Mouse (Mus musculus) heart, embryonic 11.5 days (tissue): Measurements from ENCODE around the gene Pkn1. TPM values are rescaled to one million over a fixed set of nuclear protein-coding genes. Genes with fewer than 3 reads are reported as not detected.

ENCODE experiments used
- ATAC-seq: fragments of 200-750 bp; cut with Nextera tagmentation; replicated peaks from 2 replicates; pipeline ENCODE4 v1.8.0; 2017; ENCODE audit warnings: moderate library complexity; ENCODE audit not compliant: insufficient number of reproducible peaks, low FRiP score, low TSS enrichment
- H3K27ac ChIP-seq: fragments of 300-500 bp; sonication (generic); 2 replicates; pipeline ENCODE4 v1.5.1; 2014; ENCODE audit warnings: mild to moderate bottlenecking, low read depth, low read length
- H3K27me3 ChIP-seq: fragments of 300-500 bp; sonication (generic); 2 replicates; pipeline ENCODE4 v1.6.1; 2014; ENCODE audit warnings: mild to moderate bottlenecking, low read length, mixed read lengths; ENCODE audit not compliant: control insufficient read depth, insufficient read depth
- H3K36me3 ChIP-seq: fragments of 300-500 bp; sonication (generic); 2 replicates; pipeline ENCODE4 v1.6.1; 2014; ENCODE audit warnings: mild to moderate bottlenecking, low read length, moderate library complexity, mixed read lengths; ENCODE audit not compliant: control insufficient read depth, insufficient read depth
- H3K4me1 ChIP-seq: fragments of 300-500 bp; sonication (generic); 2 replicates; pipeline ENCODE4 v1.6.1; 2014; ENCODE audit warnings: low read length; ENCODE audit not compliant: control insufficient read depth, insufficient read depth
- H3K4me2 ChIP-seq: fragments of 300-500 bp; sonication (generic); 2 replicates; pipeline ENCODE4 v1.6.1; 2014; ENCODE audit warnings: mild to moderate bottlenecking, moderate library complexity
- H3K4me3 ChIP-seq: fragments of 300-500 bp; sonication (generic); 2 replicates; pipeline ENCODE4 v1.5.1; 2014; ENCODE audit warnings: low read depth, low read length
- H3K9ac ChIP-seq: fragments of 300-500 bp; sonication (generic); 2 replicates; pipeline ENCODE4 v1.6.1; 2014; ENCODE audit warnings: mild to moderate bottlenecking, low read depth, low read length, moderate library complexity
- H3K9me3 ChIP-seq: fragments of 300-500 bp; sonication (generic); replicated peaks from 2 replicates; pipeline ENCODE4 v1.6.1; 2016; ENCODE audit warnings: low read length; ENCODE audit not compliant: control insufficient read depth
- WGBS: fragments of 180-500 bp; shearing (Covaris S2); extraction: QIAGEN DNeasy Blood & Tissue Kit; methylation state at CpG from one replicate; pipeline ENCODE4 v1.1.7; 2014; ENCODE audit not compliant: insufficient replicate concordance; 5-methylcytosine and 5-hydroxymethylcytosine counted together
- polyA plus RNA-seq: library from polyadenylated mRNA; unstranded; fragments of >200 nt; fragmentation: Nextera tagmentation; extraction: Ambion mirVana; gene quantifications from 2 replicates; pipeline ENCODE4 v1.2.1, GENCODE M21; 2014

Gene Pkn1
- polyA plus RNA-seq, 1 experiment from 2014 or later, result 17.0 TPM

GRCm38 (mm10) chr8:83729009-83729807, 30.2 kb upstream of the Pkn1 start:
- Histone ChIP-seq H3K9me3 (no peaks in the 10 kb centered on the region), H3K9ac (no peak overlapping the region), H3K36me3 (peaks cover 10% of the 10 kb centered on the region), H3K27me3 (no peaks in the 10 kb centered on the region), H3K4me3 (no peak overlapping the region), H3K4me1 (no peaks in the 10 kb centered on the region), H3K27ac (no peak overlapping the region), H3K4me2 (no peak overlapping the region)
- ATAC-seq, result no peak
- WGBS, result 68% methylated on average over 11 of the region's 11 CpGs

GRCm38 (mm10) chr8:83725521-83726102, 26.6 kb upstream of the Pkn1 start:
- Histone ChIP-seq H3K27me3 (no peaks in the 10 kb centered on the region), H3K4me2 (no peak overlapping the region), H3K36me3 (peaks cover 43% of the 10 kb centered on the region), H3K4me3 (no peak overlapping the region), H3K4me1 (no peaks in the 10 kb centered on the region), H3K9ac (no peak overlapping the region), H3K27ac (no peak overlapping the region), H3K9me3 (no peaks in the 10 kb centered on the region)
- WGBS, result 92% methylated on average over 8 of the region's 8 CpGs
- ATAC-seq, result no peak

DNA sequence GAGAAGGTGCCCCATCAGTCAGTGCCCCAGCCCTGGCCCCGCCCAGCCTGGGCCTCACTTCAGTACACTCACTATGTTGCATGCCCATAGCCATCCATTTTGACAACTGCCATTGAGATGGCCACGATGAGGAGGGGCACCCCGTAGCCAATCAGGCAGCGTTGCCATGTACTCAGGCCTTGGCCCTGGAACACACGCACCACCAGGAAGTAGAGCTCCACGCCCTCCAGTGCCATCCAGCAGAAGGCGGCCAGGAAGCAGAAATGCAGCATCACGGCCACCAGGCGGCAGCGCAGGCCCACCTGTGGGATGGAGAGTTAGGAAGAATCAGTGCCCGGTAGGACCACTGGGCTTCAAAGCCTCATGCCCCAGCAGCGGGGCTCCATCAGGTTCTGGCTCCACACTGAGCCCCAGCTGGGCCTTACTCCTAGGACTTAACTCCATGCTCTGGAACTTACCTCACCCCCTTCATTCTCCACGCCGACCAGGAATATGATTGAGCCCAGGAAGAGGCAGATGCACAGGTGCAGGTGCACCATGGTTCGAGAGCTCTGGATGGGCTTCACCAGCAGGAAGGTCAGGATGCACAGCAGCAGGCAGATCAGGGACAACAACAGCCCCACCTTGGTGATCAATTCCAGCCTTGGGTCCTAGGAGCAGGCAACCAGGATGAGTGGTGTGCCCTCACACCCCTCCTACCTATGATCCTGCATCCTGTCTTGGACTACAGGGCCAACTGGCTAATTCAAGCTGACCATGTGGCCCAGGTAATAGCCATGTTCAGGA, 25.9 kb upstream of the Pkn1 start:
- 56% methylated on average over 15 of the region's 15 CpGs for WGBS
- no peak overlapping the region for H3K27ac ChIP-seq
- ATAC-seq, result no peak
- H3K9ac ChIP-seq, result no peak overlapping the region
- H3K4me2 ChIP-seq, result no peak overlapping the region
- H3K36me3 ChIP-seq, result peaks cover 50% of the 10 kb centered on the region
- H3K4me3 ChIP-seq, result no peak overlapping the region
- H3K9me3 ChIP-seq, result no peaks in the 10 kb centered on the region
- H3K27me3 ChIP-seq, result no peaks in the 10 kb centered on the region
- H3K4me1 ChIP-seq, result no peaks in the 10 kb centered on the region

GRCm38 (mm10) chr8:83723447-83724083, 24.6 kb upstream of the Pkn1 start:
- Histone ChIP-seq H3K9ac (no peak overlapping the region), H3K27ac (no peak overlapping the region), H3K27me3 (no peaks in the 10 kb centered on the region), H3K4me3 (no peak overlapping the region), H3K9me3 (no peaks in the 10 kb centered on the region), H3K36me3 (peaks cover 59% of the 10 kb centered on the region), H3K4me2 (no peak overlapping the region), H3K4me1 (no peaks in the 10 kb centered on the region; the same call in 1 of the 2 replicates)
- WGBS, result 83% methylated on average over 11 of the region's 11 CpGs
- ATAC-seq, result no peak

GRCm38 (mm10) chr8:83722631-83723030, 23.7 kb upstream of the Pkn1 start:
- Histone ChIP-seq H3K4me1 (no peaks in the 10 kb centered on the region; the same call in 1 of the 2 replicates), H3K4me2 (no peak overlapping the region), H3K36me3 (peaks cover 59% of the 10 kb centered on the region), H3K9me3 (no peaks in the 10 kb centered on the region), H3K27ac (no peak overlapping the region), H3K4me3 (no peak overlapping the region), H3K27me3 (no peaks in the 10 kb centered on the region), H3K9ac (no peak overlapping the region)
- WGBS, result 87% methylated on average over 12 of the region's 12 CpGs
- ATAC-seq, result no peak

- Histone ChIP-seq H3K27ac (no peak overlapping the region), H3K9me3 (no peaks in the 10 kb centered on the region), H3K27me3 (no peaks in the 10 kb centered on the region), H3K4me3 (no peak overlapping the region), H3K4me2 (no peak overlapping the region), H3K36me3 (peaks cover 59% of the 10 kb centered on the region), H3K9ac (no peak overlapping the region), H3K4me1 (peaks cover 10% of the 10 kb centered on the region)
- 89% methylated on average over 25 of the region's 25 CpGs for WGBS
- ATAC-seq, result no peak
Measured at GRCm38 (mm10) chr8:83721405-83722025, 22.5 kb upstream of the Pkn1 start.

- no peaks in the 10 kb centered on the region for H3K9me3 ChIP-seq
- no peak for ATAC-seq
- no peak overlapping the region for H3K4me3 ChIP-seq
- H3K36me3 ChIP-seq, result peaks cover 52% of the 10 kb centered on the region
- H3K4me2 ChIP-seq, result no peak overlapping the region
- H3K4me1 ChIP-seq, result peaks cover 16% of the 10 kb centered on the region
- 87% methylated on average over 2 of the region's 2 CpGs for WGBS
- H3K9ac ChIP-seq, result no peak overlapping the region
- H3K27ac ChIP-seq, result no peak overlapping the region
- no peaks in the 10 kb centered on the region for H3K27me3 ChIP-seq
Measured at GRCm38 (mm10) chr8:83719693-83720092, 20.7 kb upstream of the Pkn1 start.

DNA sequence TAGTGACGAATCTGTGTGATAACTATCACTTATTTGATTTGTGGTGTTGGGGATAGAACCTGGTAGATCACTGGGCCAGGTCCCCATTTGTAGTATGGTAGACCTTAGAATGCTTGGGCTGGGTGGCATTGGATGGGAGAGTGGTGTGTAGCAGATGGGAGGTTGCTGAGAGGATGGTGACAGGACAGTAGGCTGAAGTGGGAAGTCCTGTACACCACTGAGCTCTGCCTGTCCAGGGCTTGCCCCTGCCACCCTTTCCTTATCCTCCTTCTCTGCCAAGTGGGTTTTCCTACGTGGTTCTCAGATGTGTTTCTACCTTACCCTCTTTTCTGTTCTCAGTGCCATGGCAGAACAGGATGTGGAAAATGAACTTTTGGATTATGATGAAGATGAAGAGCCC, 20.1 kb upstream of the Pkn1 start:
- H3K4me3 ChIP-seq, result no peak overlapping the region
- no peak overlapping the region for H3K4me2 ChIP-seq
- H3K9ac ChIP-seq, result no peak overlapping the region
- no peak overlapping the region for H3K27ac ChIP-seq
- ATAC-seq, result no peak
- no peaks in the 10 kb centered on the region for H3K9me3 ChIP-seq
- peaks cover 16% of the 10 kb centered on the region for H3K4me1 ChIP-seq
- H3K36me3 ChIP-seq, result peaks cover 48% of the 10 kb centered on the region
- H3K27me3 ChIP-seq, result no peaks in the 10 kb centered on the region
- WGBS, result 89% methylated on average over 2 of the region's 2 CpGs
